Mouse (Mus musculus) gastrocnemius, postnatal 36 days (tissue): Measurements from ENCODE around the gene Zfp955b. TPM values are rescaled to one million over a fixed set of nuclear protein-coding genes. Genes with fewer than 3 reads are reported as not detected.
"Not testable (repeated sequence)": the region's sequence is repeated elsewhere in the genome, so short reads cannot be mapped to it uniquely, and the experiment has no call there.

Experiments used
- DNase-seq, 2 experiments: peaks; one replicate each; pipeline ENCODE4 v3.0.0; 2022
- intact Hi-C: fragments of 180-260 bp; cut with DNase I; formaldehyde crosslinking; loops from one replicate; pipeline ENCODE4 v1.15.1; 2025
- long read RNA-seq, 2 experiments: library from polyadenylated mRNA; stranded (forward); transcript quantifications; one replicate each; pipeline ENCODE4 v2.0.0; 2021
- total RNA-seq, 2 experiments: library from RNA; stranded (reverse); gene quantifications; 2 replicates each; pipeline ENCODE4 v1.2.3; 2021

Zfp955b gene
- 10 to 100 TPM in 1 of 2 experiments, 1 to 10 TPM in 1; 8.2 to 10.3 TPM for total RNA-seq
- long read RNA-seq, experiment 1, partial matches to known transcripts = 0 of 3 reads
- long read RNA-seq, experiment 1, other reads (novel, unspliced or antisense) = 3 of 3 reads
- long read RNA-seq, experiment 2, full-length matches to known transcripts = 4 of 5 reads
- long read RNA-seq, experiment 2, partial matches to known transcripts = 0 of 5 reads
- long read RNA-seq, experiment 2, other reads (novel, unspliced or antisense) = 1 of 5 reads

GRCm38 (mm10) chr17:33289039-33289875 lies at the start of gene Zfp955b:
Gene Zfp955b (plus strand): TSS chr17:33289544.
- DNase-seq, intact Hi-C loops: not testable (repeated sequence)

- DNase-seq, intact Hi-C loops: not testable (repeated sequence)
These were observed 34.6 kb upstream of the Zfp955b start, which contains the start of gene Zfp955a for GRCm38 (mm10) chr17:33254530-33255318. Gene Zfp955a (minus strand): TSS chr17:33255145.

- intact Hi-C loops, DNase-seq: not testable (repeated sequence)
These were observed 34.1 kb upstream of the Zfp955b start for GRCm38 (mm10) chr17:33255319-33255657.

GRCm38 (mm10) chr17:33264376-33264775 lies 25.0 kb upstream of the Zfp955b start, which contains the start of gene Olfr63:
Gene Olfr63 (plus strand): TSS chr17:33264676.
- no peak for DNase-seq
- intact Hi-C loops = no loop called here

GRCm38 (mm10) chr17:33268907-33269306 lies 20.4 kb upstream of the Zfp955b start:
- intact Hi-C loops = no loop called here
- DNase-seq = no peak

- DNase-seq, intact Hi-C loops: not testable (repeated sequence)
These were observed 469 bp downstream of the Zfp955b start for GRCm38 (mm10) chr17:33289876-33290149.

GRCm38 (mm10) chr17:33352981-33353380 lies 63.6 kb downstream of the Zfp955b start:
- DNase-seq = no peak
- intact Hi-C loops = no loop called here

Other genes with a start within 250 kb of the Zfp955b start
- gene 4921501E09Rik, start 221.5 kb upstream of the Zfp955b start, total RNA-seq = not detected
- 1 to 10 TPM; 3.1 to 4.8 TPM for gene Zfp563, start 200.2 kb upstream of the Zfp955b start, total RNA-seq
- gene Morc2b, start 149.9 kb upstream of the Zfp955b start, total RNA-seq = under 1 TPM; 0.07 to 0.20 TPM
- not detected for gene Olfr55, start 121.1 kb upstream of the Zfp955b start, total RNA-seq
- not detected for gene Olfr239, start 98.2 kb upstream of the Zfp955b start, total RNA-seq
- under 1 TPM; 0.15 to 0.23 TPM for gene Olfr1564, start 67.9 kb upstream of the Zfp955b start, total RNA-seq
- 1 to 10 TPM; 3.0 to 5.4 TPM for gene Zfp955a, start 34.4 kb upstream of the Zfp955b start, total RNA-seq
- gene Olfr63, start 24.9 kb upstream of the Zfp955b start, total RNA-seq = not detected
- gene Zfp81, start 69.3 kb downstream of the Zfp955b start, total RNA-seq = 1 to 10 TPM; 2.6 to 2.7 TPM
- 1 to 10 TPM; 2.7 to 3.4 TPM for gene Zfp101, start 105.1 kb downstream of the Zfp955b start, total RNA-seq
- gene Actl9, start 143.4 kb downstream of the Zfp955b start, total RNA-seq = not detected
- 1 to 10 TPM; 8.0 to 9.4 TPM for gene Adamts10, start 234.7 kb downstream of the Zfp955b start, total RNA-seq